Mouse (Mus musculus) kidney, adult 18-20 months (tissue): ENCODE data around the gene Igfbp1.
"Not testable (repeated sequence)": the region's sequence is repeated elsewhere in the genome, so short reads cannot be mapped to it uniquely, and the experiment has no call there.

Source experiments
- DNase-seq: peaks from one replicate; pipeline ENCODE4 v3.0.0; 2021

Igfbp1 gene

DNA sequence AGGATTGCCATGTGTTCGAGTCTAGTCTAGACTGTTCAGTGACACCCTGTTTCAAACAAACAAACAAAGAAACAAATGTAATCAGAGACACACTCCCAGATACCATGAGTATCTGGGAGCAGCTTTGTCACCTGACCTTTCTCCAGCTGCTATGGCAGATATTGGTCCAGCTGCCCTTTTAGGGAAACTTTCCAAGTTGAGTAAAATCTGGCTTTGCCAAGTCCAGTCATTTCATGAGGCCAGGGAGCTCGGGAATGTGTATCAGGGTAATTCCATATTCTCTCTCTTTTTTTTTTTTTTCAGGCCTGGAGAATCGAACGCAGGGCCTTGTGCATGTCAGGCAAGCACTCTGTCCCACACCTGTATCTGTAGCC is 2.3 kb upstream of the Igfbp1 start:
- no peak for DNase-seq

- DNase-seq, result peak; percentile 50
Measured at GRCm38 (mm10) chr11:7198006-7198405, 424 bp downstream of the Igfbp1 start.

DNA sequence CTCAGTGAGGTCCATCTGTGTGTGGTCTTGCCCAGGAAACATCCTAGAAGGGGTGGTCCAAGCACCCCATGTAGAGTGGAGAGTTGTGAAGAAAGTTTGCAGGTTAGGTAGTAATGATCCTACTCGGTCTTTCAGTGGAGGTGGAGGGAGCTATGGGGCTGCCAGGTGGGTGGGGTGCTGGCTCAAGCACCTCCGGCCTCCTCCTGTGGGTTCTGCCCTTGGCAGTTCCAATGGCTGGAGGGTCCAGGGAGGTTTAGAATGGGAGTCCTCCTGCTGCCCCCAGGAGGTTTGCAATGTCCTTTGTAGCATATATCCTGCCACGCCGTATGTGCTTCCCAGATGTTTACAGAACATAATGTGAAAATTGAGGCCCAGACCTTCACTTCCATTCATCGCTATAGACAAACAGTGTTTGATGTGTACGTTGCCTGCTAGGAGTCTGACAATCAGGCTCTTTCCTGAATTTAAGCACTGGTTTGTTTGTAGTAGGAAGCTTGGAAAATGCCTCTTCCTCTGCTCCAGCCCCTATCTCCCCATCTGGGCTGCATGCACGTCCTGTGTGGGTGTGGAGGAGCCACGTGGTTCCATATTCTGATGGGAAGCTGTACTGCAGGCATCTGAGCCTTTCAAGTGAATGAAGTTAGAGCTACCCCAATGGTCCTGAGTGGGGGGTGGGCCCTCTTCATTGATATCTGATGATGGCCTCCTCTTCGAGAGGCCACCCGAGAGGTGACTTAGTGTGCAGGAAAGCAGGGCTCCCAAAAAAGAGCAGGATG is 1.1 kb downstream of the Igfbp1 start:
- DNase-seq, result no peak

DNA sequence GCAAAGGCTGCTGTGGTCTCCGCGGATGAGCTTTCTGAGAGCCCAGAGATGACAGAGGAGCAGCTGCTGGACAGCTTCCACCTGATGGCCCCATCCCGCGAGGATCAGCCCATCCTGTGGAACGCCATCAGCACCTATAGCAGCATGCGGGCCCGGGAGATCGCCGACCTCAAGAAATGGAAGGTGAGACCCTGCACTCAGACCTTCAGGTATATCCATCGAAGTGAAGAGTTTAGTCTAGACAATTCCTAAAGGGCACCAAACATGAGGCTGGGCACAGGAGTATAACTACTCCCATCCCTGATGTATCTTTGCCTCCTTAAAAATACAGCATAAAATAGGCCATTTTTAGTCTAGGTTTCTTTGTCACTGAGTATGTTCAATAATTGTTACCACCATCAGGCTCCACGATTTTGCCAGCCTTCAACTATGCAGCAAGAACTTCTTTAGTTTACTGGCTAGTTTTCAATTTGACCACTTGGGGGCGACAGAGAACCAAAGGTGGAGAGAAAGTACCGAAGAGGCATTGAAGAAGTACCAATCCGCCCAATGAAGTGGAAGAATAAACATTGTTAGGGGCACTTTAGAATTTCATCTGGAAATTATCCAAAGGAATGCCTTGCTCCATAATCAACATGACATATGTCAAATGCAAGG is 2.3 kb downstream of the Igfbp1 start:
- DNase-seq, result peak; percentile 45

- no peak for DNase-seq
Measured at GRCm38 (mm10) chr11:7200393-7200783, 2.8 kb downstream of the Igfbp1 start.

GRCm38 (mm10) chr11:7202206-7202605 is 4.6 kb downstream of the Igfbp1 start:
- no peak for DNase-seq

DNA sequence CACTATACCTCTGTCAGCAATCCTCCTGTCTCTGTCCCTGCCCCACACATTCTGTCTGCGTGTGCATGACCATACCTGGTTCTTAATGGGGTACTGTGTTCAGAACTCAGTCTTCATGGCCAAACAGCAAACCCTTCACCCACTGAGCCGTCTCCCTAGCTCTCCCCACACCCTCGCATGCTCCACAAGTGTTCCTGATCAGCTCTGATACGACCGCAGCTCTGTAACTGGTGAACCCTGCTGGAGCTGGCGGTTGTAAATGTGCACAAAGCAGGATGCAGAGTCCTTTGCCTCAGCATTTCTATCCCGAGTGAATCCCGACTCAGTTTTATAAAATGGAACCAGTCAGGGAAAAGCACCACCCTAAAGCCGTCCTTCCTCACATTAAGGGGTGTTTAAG is 6.3 kb downstream of the Igfbp1 start:
- DNase-seq, result no peak

DNA sequence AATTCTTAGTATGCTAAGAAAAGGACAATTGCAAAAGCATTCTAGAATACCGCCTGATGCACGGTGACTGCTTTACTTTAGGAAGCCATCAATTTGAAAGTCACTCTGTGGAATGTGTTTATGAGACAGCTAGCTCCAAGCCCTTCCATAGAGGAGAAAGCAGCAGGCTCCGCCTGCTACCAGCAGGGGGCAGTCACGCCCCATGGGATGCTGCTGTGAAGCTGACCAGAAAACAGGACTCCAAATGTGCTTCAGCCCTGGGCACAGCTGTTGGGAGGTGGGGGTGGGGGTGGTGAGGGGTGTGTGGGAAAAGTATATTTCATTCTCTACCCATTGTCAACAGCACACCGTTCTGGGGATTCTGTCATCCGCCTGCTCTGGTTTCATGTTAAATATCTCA is 12.8 kb downstream of the Igfbp1 start:
- peak; percentile 76 for DNase-seq

DNA sequence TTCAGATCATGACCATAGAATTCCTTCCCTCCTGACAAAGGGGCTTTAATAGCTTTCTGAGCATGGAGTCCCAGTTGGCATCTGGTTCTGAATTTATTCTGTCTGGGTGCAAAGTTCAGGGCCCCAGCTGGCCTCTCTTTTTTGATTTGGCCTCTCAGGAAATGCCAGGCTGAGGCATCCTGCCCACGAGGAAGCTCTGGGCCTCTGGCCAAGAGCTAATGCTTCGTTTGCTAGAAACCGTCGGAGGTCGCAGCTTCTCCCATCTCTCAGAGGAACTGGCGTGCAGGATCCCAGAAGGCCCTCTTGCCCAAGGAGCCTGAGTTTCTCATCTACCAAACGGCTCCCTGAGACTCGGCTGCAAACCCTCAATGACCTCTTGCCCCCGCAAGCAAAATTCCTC is 13.6 kb downstream of the Igfbp1 start:
- DNase-seq, result peak; percentile 61

DNA sequence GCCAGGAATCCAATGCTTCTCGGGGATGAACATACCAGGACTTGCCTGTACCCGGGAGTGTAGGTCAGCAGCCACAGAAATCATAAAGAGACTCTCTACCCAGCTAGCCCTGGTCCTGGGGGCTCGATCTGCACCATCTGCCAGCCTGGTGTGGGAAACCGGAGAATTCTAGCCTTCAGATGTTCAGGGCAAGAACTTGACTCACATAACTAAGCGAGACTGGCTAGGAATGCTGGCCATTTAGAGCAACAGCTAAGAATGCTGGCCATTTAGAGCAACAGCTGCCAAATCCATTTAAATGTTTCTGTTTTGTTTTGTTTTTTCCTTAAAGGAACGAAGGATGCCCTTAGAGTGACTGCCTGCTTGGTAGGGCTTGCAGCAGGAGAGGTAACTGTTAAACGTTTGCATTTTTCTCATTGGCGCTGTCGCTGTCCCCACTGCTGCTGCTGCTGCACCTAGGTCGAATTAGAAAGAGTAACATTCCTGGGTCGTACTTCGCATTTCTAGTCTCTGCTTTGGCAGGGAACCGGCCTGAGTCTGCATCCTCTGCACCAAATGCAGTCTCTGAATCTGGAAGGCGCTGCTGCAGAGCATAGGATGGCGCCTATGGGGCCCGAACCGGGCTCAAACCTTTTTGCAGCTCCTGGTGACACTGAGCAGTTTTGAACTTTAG is 14.7 kb downstream of the Igfbp1 start:
- no peak for DNase-seq

- peak; percentile 34 for DNase-seq
Measured at GRCm38 (mm10) chr11:7213161-7213500, 15.5 kb downstream of the Igfbp1 start.

DNA sequence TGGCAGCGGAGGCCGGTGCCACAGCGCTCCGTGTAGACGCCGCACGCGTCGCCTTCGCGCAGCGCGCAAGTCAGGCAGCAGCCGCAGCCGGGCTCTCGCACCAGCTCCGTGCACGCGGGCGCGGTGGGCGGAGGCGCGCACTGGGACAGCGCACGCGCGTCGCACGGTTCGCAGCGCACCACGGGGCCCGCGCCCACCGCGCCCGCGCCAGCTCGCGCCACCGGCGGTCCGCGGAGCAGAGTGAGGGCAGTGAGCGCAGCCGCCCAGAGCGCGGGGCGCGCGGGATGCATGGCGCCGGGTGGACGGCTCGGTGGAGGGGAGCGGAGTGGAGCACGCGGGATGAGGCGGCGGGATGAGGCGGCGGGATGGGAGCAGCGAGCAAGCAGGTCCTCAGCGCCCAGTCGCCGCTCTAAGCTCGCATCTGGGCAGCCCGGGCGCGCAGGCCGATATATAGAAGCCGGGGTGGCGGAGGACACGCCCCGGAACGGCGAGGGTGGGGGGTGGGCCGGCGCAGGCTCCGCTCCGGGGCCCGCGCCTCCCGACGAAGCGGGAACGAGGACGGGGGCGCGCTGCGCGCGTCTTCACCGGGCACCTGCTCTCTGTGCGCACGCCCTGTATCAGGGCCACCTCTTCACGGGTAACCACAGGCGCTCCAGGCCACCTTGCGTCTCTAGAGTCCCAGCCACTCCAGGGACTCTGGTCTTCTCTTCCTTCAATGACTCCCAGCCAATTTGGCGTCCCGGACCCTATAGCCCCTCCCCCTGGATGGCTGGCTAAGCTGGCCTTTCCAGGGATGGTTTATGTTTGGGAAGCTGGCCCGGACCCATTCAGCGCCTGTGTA is 16.1 kb downstream of the Igfbp1 start, which contains the start of gene Igfbp3:
Gene Igfbp3 (minus strand): TSS at position 423 of the 841 bp plus-strand sequence.
- peak; percentile 65 for DNase-seq

- no peak for DNase-seq
Measured at GRCm38 (mm10) chr11:7214342-7214660, 16.7 kb downstream of the Igfbp1 start.

DNA sequence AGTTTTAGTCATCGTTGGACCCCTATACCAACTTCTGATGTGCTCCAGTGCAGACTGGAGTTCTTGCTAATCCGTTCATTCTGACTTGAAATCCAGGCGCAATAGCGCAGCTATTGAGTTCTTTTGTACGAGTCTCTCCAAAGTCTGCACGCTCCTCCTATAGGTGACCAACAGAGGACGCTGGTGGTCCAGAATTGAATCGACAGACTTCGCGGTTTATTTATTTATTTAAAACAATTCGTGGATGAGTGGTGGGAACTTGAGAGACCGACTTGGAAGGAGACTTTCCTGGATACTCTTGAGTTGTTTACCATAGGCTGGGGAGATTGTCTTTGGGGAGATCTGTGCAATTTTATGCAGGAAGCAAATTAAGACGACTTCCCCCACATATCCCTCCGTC is 17.2 kb downstream of the Igfbp1 start:
- DNase-seq, result peak; percentile 54

- peak; percentile 77 for DNase-seq
Measured at GRCm38 (mm10) chr11:7215703-7216102, 18.1 kb downstream of the Igfbp1 start.

DNA sequence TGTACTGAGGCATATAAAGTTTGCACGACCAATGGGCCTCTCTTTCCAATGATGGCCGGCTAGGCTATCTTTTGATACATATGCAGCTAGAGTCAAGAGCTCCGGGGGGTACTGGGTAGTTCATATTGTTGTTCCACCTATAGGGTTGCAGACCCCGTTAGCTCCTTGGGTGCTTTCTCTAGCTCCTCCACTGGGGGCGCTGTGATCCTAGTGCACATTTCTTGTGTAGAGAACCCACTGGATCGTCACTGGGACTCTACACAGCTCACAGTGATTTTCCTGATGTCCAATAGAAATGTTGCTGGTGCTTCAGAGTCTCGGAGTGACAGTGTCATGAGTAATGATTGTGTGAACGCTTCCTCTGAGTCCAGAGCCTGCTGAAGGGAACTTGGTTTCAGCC is 24.2 kb downstream of the Igfbp1 start:
- not testable (repeated sequence) for DNase-seq

DNA sequence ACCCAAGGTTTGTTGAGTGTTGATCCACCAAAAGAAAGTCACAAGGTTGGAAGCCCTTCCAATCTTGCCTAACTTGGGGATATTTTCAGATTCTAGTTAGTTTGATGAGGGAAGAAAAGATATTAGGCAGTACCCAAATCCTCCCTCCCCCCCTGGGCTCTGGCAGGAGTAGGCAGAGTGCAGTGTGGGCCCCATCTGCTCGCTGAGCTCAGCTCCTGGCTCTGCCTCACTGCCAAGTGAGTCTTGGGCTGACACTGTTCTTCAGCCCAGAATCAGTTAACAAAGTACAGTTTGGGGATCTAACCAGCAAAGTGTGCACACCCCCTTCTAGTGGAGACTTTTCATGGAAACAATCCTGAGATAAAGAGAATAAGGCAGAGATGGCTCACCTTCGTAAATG is 28.6 kb downstream of the Igfbp1 start:
- DNase-seq, result no peak

- no peak for DNase-seq
Measured at GRCm38 (mm10) chr11:7226810-7227550, 29.4 kb downstream of the Igfbp1 start.

DNA sequence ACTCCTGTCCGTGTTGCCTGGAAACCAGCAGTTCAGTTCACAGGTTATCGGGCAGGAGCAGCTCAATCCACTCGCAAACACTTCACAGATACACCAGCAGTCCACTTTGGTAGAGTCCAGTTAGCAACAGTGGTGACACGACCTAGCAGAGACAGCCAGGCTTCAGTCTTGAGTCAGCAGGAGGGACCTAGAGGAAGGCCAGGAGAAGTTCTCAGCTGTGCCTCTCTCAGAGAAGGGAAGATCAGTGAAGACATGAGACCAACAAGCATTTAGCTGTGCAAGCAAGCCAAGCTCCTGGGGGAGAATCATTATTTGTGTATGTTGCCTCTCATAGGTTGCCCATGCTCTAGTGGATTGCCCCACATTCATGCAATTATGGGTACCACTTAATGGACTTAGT is 30.5 kb downstream of the Igfbp1 start:
- no peak for DNase-seq

- peak; percentile 41 for DNase-seq
Measured at GRCm38 (mm10) chr11:7230000-7230399, 32.4 kb downstream of the Igfbp1 start.

- DNase-seq, result no peak
Measured at GRCm38 (mm10) chr11:7231958-7232357, 34.4 kb downstream of the Igfbp1 start.

DNA sequence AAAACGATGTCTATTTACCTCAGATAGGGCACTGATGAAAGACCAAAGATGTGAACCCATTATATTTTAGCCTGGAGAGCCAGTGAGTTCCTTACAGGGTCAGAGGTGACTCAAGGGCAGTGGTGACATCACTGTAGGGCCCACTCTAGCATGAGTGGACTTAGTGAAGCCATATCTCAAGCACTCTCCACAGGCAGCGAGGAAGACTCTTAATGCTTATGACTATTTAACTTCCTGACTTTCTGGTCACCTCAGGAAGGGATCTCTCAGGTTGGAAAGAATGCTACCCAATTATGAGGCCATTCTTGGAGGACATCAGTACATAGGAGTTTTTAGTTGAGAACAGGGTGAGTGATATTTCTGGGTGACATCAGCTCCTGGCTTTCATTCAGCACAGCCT is 35.8 kb downstream of the Igfbp1 start:
- DNase-seq, result no peak

DNA sequence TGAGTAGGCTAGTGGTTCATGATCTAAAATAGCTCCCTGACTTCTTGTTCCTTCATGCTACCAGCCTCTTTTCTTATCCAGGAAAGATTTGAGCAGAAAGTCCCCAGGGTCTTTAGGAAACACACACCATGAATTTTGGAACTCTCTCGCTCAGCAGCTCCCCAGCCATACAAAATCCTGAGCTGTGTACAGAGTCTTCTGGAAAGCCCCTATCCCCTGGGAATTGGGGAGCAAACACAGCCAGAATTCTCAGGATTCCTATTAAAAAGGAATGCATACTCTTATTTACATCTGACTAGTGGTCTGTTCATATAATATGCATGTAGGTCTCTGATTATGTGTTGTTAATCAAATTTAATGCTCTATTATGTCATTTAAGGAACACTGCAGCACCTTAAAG is 36.9 kb downstream of the Igfbp1 start:
- DNase-seq, result no peak
